Mouse (Mus musculus): ENCODE data around the gene Tex46.
A peak's percentile ranks its signal among the peaks of the same experiment; 100 is the strongest.

Gene Tex46

DNA sequence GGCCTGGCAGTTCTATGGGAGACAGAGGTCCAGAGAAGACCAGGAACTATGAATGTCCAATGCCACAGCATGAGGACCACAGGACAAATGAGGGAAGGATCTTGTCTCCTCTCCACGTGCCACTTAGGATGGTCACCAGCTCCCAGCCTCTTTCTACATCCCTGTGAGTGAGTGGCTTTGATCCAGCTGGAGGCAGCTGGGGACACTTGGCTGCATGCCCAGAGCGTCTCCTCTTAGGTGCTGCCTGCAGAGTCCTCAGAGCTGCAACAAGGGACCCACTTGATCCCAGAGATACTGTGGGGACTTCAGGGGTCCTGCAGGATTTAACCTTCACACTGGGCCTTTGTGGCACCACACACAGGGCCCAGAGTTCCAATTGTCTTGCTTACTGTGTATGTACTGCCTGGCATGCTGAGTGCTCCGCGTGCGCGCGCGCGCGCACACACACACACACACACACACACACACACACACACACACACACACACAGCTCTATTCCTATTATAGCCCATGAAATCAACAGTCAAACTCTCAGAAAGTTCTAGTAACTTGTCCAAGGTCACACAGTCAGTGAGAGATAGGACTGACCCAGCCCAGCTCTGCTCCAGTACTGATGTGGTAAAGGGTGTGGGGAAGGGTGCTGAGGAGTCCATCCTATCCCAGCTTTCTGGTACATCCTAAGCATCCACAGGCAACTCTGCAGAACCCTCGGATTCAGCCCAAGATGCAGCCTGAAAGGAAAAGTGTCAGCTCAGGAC lies 21.2 kb downstream of the Tex46 start:
- DNase-seq (ENCODE audit: low read depth in 1 of 2, low spot score in 2 of 2): no peak

DNA sequence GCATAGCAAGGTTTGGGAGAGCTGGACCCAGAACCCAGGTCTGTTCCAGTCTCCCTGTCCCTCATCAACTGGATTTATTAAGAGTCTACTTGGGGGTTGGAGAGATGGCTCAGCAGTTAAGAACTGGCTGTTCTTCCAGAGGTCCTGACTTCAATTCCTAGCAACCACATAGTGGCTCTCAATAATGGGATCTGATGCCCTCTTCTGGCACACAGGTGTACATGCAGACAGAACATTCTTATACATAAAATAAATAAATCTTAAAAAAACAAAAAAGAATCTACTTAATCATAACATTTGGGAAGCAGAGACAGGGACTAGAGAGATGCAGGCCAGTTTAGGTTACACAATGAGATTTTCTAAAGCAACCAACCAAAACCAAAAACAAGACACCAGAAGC lies 25.8 kb downstream of the Tex46 start:
- DNase-seq (ENCODE audit: low read depth in 1 of 2, low spot score in 2 of 2): no peak

DNA sequence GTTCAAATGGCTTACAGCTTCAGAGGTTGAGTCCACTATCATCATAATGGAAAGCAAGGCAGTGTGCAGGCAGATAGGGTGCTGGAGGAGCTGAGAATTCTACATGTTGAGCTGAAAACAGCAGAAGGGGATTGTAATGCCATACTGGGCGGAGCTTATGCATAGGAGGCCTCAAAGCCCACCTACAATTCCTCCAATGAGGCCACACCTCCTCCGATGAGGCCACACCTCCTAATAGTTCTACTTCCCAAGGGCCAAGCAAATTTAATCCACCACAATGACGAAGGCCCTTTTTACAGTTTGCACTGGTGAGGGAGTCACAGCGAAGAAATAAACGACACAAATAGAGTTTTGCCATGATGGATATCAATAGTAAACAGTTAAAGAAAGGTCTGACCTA lies 26.3 kb downstream of the Tex46 start:
- no peak for DNase-seq (ENCODE audit: low read depth in 1 of 2, low spot score in 2 of 2)

DNA sequence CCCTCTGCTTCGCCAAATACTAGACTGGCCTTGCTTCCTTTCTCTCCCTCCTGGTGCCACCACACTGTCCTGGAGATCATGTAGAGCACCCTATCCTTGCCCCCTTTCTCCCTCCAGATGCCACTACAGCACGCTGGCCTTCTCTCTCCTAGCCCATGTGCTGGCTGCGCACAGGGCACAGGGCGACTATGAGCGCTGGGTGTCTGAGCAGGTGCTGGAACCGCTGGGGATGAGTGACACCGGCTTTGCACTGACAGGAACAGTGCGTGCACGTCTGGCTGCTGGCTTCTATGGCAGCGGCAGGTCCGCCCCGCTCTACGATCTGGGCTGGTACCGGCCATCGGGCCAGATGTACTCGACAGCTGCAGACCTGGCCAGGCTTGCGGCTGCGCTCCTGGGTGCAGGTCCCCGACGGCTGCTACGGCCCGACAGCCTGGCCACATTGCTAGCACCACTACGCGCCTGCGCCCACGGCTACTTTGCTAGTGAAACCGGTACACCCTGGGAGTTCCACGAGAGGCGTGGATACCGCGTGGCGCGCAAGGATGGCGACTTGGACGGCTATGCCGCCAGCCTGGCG lies 26.8 kb downstream of the Tex46 start:
- no peak for DNase-seq (ENCODE audit: low read depth in 1 of 2, low spot score in 2 of 2)

DNA sequence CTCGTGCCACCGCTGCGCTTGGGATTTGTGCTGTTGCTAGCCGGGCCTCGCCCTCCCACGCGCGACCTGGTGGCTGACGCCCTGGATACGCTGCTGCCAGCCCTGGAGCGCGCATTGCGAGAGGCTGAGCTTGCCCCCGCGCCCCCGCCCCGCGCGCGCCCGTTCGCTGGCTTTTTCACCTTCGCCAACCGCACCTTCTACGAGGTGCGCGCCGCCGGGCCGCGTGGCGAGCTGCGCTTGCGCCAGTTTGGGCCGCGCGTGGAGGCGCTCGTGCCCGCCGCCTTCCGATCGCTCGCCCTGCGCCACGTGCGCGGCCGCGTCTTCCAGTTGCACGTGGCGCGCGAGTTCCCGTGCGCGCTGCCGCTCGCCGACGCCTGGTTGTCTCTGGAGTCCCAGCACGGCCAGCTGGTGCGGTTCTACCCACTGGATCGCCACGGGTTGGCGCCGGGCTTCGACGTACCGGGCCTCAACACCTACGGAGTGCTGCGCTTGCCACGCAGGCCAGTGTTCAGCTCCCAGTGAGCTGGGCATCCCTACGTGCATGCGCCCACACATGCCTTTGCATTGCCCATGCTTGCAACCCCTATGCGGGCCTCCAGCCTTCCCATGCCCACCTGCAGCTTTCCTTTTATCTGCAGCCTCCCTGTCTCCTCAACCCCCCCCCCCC lies 27.5 kb downstream of the Tex46 start:
- no peak for DNase-seq (ENCODE audit: low read depth in 1 of 2, low spot score in 2 of 2)

DNA sequence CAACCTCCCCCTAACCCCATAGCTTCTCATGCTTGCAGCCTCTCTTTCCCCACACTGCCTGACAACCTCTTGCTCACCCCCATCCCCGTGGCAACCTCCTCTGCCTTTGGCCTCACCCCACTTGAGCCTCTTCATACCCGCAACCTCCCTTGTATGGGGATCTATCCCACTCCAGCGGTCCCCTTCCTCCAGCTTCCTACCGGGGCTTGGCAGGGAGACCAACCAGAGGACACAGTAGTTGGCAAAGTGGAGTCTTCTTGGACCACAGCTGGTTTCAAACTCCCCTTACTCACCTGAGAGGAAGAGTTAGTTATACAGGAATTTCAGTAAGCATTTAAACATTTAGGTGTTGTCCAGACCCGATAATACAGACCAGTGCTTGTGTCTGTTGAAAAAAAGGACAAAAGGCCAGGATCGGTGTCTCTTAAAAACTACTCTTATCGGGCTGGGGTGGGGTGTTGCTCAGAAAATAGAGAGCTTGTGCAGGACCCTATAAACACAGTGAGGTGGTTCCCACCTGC lies 28.1 kb downstream of the Tex46 start:
- DNase-seq (ENCODE audit: low read depth in 1 of 2, low spot score in 2 of 2): no peak

DNA sequence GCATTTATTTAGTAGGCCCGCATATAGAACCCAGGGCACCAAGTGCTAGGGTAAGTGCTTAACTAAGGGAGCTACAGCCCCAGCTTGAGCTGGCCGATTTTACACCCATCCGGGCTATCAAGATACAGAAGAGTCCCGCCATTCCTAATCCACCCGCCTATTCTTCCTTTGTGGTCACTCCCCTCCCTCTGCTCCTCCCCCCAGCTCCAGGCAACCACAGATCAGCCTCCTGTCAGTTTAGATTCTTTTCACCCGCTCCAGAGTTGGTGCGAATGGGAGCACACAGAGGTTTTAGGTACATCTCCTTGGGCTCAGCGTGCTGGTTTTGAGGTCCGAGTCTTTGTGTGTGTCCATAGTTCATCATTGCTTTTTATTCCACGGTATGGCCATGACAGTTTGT lies 28.7 kb downstream of the Tex46 start:
- no peak for DNase-seq (ENCODE audit: low read depth in 1 of 2, low spot score in 2 of 2)

DNA sequence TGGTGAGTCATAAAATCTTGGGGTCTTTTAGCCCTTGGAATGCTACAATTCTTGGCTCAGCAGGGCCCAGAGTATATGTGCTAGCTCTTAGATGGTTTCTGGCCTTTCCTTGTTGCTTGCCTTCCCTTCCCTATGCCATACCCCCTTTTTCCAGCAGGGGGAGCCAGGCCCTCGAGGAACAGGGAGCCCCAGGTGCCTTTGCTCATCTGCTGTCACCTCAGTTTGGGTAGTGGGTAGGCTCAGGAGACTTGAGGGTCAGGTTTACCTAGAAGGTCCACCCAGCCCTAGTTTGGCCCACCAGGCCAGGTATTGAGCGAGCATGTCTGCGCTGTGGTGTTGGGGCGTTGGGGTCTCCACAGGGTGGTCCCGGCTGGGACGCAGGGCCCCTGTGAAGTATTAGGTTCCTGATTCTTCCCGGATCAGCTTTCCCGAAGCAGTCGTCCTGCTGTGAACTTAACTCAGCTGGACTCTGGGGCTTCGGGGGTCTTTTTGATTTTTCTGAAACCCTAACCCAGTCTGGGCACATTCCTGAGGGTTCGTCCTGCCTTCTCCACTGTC lies 38.8 kb downstream of the Tex46 start:
- DNase-seq (ENCODE audit: low read depth in 1 of 2, low spot score in 2 of 2): peak; percentile 11 to 54

DNA sequence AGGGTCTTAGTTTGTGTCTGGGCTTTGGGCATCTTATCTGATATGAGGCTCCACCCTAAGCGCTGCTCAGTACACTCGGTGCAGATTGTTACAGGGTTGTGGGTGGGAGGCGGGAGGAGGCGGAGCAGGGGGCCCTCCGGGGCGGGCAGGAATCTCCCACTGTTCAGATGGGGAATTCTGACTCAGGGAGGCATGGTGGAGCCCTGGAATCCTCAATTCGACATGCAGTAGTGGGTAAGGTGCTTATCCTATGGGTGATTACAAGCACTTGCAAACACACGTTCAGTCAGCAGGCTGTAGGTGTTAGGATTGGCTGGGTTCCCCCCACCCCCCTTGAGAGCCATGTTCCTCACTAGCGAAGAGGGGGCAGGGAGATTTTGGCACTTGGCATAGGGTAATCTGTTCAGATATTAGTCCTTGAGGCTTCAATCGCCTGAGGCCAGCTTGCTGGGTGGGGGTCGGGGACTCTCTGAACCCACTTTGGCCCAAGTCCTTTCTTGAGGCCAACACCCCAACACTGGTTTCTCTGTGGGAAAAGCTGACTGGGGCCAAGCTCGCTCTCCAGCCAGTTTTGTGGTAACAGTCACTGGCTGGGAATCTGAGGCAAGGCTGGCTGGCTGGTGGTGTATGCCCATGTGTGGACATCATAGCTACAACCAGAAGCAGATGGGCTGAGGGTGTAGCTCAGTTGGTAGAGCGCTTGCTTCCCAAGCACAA lies 39.4 kb downstream of the Tex46 start:
- no peak for DNase-seq (ENCODE audit: low read depth in 1 of 2, low spot score in 2 of 2)

DNA sequence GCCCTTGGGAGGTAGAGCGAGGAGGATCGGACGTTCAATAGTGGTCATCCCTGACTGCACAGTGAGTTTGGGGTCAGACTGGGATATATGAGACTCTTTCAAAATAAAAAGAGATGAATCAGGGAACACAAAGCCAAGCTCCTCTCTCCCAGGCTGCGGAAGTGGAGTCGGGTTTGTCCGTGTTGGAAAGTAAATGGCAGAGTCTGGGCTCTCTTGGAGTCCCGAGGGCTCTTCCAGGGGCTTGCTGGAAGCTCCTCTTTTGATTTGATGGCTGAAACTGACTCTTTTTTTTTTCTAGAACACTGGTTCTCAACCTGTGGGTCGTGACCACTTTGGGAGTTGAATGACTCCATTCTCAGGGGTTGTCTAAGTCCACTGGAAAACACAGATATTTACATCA lies 40.0 kb downstream of the Tex46 start:
- DNase-seq (ENCODE audit: low read depth in 1 of 2, low spot score in 2 of 2): no peak

DNA sequence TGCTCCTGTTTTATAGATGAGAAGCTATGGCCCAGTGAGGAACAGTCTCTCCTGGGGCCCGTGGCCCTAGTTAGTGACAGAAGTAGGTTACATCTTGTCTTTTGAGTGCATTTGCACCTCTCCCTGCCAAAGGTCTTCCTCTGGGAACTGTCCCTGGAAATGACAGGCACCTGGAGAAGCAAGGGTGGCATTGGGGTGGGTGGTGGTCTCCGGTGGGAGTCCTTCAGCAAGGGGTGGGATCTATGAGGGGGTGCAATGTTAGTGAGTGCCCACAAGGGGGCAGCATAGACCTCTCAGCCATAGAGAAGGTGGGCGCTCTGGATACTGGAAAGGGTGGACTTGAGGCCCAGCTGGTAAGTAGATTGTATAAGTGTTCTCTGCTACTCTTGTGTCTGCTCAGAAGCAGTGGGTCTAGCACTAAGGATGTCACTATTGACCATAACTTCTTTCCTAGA lies 41.1 kb downstream of the Tex46 start:
- no peak for DNase-seq (ENCODE audit: low read depth in 1 of 2, low spot score in 2 of 2)

DNA sequence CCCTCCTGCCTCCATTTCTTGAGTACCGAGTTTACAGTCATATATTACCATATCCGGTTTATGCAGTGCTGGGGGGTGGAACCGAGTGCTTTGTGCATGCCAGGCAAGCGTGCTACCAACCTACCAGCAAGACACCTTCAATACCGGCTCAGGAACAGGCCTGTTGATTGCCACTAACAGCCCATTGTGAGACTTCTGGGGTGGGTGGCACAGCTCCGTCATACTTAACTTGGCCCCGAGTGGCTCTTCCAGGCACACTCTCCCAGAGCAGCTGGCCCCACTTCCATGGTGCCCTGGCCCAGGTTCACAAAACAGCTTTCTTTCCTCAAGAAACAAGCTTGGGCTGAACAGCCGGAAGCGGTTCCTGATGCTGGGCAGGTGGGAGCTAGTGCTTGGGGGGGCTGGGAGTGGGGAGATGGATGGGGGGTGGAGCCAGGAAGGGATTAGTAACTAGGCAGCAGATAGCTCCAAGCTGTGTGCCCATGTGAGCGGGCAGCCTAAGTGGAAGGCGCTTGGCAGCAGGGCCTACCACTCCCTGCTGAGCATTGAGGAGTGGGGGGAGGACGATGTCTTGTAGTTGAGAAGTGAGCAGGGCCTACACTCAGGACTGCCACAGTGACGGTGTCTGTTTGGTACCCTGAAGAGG lies 41.8 kb downstream of the Tex46 start:
- no peak for DNase-seq (ENCODE audit: low read depth in 1 of 2, low spot score in 2 of 2)

DNA sequence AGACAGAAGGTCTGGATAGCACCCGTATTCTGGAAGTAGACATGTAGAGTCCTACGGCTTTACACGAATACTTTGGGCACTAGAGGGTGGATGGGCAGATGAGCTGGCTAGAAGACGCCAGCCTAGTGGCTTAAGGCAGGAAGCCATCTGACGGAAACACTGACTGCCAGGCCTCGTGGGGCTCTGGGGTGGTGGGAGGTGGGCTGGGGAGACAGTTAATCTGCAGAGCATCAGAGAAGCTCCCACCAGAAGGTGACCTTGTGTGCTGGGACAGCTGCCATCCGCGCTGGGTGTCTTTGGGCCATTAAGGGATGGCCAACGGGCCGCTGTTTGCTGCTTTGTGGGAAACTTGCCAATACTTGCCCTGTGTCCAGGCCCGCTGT lies 42.3 kb downstream of the Tex46 start:
- no peak for DNase-seq (ENCODE audit: low read depth in 1 of 2, low spot score in 2 of 2)

DNA sequence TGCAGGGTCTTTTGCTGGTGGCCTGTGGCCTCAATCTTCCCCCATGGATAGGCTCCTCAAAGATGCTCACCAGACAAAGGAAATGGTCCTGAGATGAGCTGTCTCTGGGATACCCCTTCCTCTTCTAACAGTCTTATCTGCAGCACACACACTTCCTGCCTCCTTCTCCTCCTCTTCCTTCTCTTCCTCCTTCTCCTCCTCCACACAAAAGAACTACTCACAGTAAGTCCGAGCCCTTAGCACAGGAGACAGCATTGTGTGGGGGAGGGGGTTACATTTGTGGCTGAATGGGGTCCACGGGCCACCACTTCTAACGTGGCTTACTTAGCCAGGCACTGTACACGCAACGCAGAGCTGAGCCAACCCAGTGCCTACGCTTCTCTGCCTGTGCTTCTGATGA lies 42.8 kb downstream of the Tex46 start:
- DNase-seq (ENCODE audit: low read depth in 1 of 2, low spot score in 2 of 2): no peak

DNA sequence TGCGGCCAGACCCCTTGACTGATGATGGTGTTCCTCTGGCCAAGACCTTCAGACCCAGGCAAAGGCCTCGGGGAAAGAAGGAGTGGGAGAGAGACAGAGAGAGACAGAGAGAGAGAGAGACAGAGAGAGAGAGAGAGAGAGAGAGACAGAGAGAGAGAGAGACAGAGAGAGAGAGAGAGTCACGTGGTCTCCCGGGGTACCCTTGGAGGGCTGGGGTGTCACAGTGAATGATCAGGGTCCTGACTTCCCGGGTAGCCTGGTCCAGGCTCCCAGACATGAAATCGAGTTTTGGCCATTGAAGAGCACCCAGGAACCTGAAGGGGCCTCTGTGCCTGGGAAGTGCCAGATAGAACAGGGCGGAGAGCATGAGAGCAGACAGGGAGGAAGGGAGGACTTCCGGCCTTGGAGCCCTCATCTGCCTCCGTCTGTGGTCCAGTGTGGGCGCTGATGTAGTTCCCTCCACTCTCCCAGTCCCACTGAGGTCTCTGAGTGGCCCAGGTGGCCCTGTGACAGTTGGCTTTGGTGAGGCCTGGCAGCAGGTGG lies 43.5 kb downstream of the Tex46 start:
- no peak for DNase-seq (ENCODE audit: low read depth in 1 of 2, low spot score in 2 of 2)

DNA sequence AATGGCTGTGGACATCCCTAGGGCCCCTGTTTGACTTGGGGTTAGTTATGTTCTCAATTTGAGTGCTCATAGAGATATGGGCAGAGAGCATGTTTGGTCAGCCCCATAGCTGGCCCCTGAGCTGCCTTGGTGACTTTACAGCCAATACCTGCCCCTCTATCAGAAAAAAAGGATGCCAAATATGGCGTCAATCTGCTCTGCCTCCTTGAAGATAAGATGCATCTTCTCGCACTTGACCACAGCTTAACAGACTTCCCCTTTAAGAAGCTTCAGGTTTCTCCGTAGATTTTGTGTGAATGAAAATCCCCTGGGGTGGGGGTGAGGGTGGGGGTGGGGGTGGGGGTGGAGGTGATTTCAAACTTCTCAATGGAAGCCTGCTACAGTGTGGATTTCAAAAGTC lies 47.7 kb downstream of the Tex46 start:
- no peak for DNase-seq (ENCODE audit: low read depth in 1 of 2, low spot score in 2 of 2)
